Mouse (Mus musculus) regulatory T cell (primary cell): ENCODE measurements at regions not wholly inside any gene's neighbourhood (a gene's known extent, or its start where the extent isn't known, plus 50 kb on each side); places are given as distances from the start of the nearest gene placed in this dataset.

ENCODE experiments used
- in situ Hi-C: fragments of 300-600 bp; cut with MboI, MseI; formaldehyde crosslinking; loops from one replicate; pipeline ENCODE4 v1.15.1; 2025; ENCODE audit warnings: high pct_unique_total_duplicates

DNA sequence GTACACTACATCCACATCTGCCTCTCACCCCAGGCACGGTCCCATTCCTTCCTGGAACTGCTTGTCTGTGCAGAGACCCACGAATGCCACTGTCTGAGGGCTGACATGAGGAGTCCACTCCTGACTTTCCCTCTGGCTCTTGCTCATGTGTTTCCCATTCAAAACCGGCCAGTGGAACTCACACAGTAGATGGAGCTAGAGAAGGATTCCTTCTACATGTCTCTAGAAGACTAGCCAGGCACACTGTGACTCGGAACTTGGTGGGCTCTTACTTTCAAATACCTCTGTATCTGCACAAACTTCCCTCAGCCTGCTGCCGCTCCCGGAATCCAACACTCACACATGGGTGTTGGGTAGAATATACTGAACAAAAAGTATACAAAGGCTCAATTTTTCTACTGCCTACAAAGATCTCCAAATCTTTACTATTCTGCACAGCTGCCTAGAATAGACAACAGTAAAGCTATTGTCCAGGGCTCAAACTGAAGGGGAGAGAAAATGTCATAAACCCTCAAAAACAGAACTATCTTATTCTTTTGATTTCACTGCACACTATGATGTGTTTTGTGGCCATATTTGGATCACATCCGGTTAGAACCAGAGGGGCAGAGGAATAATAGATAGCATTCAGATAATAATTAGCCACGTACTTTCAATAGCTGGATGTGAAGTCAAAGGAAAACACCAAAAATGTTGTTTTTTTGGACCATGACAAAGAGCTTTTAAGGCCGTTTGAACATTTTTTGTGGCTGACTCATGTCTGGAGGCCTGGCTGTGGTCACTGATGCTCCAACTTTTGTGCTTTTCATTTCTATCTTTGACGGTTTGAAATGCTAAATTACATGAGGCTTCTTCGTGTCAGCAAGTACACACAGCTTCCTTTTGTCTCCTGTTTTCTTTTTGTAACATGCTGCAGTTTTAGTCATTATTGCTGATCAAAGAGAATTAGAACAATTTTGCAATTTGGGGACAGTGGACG is 164.3 kb upstream of the Foxd3 start:
- in situ Hi-C loops, result no loop called here

DNA sequence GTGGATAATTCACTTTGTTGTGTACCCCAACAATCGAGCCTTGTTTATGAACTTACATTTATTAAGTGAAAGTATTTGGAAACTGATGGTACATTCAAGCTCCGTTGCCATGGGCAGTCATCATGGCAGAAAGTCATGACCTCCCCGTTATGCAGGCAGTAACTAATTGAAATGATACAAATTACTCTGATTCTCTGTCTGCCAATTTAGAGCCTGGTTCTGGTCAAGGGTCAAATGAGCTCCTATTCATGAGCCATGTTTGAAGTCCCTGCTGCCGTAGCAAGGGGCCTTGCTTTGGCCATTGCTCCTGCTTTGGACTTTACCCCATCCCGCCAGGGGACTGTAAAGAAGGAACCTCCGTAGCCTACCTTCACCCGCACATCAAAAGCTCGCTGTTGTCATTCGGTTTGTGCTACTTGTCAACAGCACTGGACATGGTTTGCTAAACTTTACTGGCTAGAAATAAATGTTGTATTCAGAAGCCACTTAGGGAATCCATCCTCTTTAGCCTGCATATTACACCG is 152.8 kb upstream of the Foxd3 start:
- in situ Hi-C loops, result no loop called here

GRCm38 (mm10) chr4:99511993-99512392 is 144.1 kb upstream of the Foxd3 start:
- in situ Hi-C loops, result no loop called here

GRCm38 (mm10) chr4:99516883-99517282 is 139.2 kb upstream of the Foxd3 start:
- in situ Hi-C loops, result no loop called here

DNA sequence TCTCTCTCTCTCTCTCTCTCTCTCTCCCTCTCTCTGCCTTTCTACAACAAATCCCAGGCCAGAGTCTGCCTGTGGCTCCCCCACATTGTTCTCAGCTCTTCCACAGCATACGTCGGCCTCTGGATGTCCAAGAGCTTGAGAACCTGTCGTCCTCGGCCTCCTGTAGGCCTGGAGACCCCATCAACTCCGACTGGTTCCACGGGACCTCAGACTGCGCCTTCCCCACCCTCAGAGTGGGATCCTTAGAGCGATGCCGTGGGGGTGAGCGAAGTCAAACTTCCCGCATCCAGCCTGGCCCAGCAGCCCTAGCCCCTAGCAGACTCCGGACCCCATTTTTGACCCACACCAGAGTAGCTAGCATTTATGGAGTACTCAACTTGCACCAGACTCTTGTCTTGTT is 128.7 kb upstream of the Foxd3 start:
- in situ Hi-C loops, result no loop called here

- in situ Hi-C loops, result no loop called here
Measured at GRCm38 (mm10) chr4:99544014-99544413, 112.1 kb upstream of the Foxd3 start.

- in situ Hi-C loops, result no loop called here
Measured at GRCm38 (mm10) chr4:99545742-99546141, 110.4 kb upstream of the Foxd3 start.

DNA sequence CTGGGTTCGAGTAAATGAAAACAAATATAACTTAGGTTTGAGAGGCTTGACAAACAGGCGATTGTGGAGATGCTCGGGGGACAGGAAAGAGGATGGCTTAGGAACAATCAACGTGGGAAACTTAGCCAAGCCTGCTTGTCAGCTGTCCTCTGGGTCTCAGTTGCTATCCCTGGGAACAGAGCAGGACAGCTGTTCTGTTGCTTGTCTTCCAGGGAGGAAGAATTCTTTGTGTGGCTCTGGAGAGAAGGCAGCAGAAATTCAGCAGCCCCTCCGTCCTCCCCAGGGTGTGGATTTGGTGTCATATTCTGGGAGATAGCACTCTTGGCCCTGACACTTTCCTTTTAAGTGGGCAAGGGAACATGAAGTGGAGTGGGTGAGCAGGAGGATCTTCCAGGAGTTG is 98.1 kb upstream of the Foxd3 start:
- in situ Hi-C loops, result loop anchor here (5.0 kb wide), 1 partner anchor 454 kb away; no protein-coding TSS in a partner anchor

DNA sequence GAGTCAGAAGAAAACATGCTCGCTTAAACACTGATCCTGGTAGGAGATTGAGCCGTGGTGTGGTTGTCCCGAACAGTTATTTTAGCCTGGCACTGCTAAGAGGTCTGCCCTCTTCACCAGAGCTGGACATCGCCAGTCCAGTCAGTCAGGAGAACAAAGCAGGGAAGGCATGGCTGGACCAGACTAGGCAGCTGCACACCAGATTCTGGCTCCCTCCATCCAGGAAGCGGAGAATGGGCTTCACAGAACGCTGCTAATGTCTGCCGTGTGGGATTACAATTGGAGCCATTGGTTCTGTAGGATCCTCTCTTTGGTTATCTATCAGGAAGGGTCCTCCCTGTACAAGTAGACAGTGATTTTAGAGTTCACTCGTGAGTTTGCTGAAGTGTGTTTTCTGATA is 95.5 kb upstream of the Foxd3 start:
- in situ Hi-C loops, result no loop called here

DNA sequence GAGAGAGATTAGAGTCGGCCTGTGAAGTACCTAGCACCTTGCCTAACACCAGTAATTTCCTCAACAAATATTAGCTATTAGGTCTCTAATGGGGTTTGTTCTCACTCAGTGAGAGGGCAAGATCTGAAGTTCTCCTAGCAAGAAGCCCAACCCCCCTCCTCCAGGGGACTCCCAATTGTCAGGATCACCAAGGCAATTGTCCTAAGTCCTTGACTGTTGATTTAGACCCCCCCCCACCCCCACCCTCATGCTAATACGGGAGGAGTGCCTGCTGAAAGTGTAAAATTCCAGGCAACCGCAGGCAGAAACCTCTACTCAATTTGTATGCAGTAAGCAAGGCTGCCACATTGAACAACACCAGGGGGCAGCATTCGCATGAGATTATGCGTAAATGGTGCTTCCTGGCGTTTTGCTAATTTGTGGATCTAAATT is 94.6 kb upstream of the Foxd3 start:
- in situ Hi-C loops, result no loop called here

- in situ Hi-C loops, result no loop called here
Measured at GRCm38 (mm10) chr4:99565401-99565800, 90.7 kb upstream of the Foxd3 start.

DNA sequence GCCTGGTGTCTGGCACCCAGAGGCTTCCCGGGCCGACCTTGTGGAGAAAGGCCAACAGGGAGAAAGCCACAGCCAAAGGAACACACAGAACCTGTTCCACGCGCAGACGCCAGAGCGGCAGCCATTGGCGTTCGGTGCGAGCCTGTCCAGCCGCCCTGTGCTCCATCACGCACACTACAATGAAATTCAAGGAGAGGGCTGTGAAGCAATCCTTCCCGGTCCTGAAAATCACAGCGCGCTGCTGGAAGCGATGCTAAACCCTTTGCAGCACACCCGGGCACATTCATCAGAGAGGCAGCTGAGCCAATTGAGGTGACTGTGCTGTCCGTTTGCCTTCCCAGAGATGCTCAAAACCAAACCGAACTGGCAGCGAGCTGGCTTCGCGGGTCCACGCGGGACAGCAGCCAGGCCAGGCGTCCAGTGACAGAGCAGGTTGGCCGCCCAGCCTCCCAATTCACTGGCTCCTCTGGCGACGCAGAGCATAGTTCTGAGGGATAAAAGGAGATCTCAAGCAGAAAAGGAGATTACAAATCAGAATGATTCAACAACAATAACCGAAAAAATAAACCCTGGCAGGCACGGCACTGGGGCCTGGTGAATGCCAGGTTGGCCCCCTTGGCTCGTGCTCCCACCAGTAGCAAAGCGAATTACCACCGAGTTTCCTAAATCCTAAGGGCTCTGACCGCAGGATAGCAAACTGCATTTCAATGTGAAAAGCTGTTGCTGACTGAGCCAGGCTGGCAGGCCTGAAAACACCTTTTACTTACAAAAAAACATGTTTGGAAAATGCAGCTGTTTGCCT is 83.1 kb upstream of the Foxd3 start:
- in situ Hi-C loops, result no loop called here

DNA sequence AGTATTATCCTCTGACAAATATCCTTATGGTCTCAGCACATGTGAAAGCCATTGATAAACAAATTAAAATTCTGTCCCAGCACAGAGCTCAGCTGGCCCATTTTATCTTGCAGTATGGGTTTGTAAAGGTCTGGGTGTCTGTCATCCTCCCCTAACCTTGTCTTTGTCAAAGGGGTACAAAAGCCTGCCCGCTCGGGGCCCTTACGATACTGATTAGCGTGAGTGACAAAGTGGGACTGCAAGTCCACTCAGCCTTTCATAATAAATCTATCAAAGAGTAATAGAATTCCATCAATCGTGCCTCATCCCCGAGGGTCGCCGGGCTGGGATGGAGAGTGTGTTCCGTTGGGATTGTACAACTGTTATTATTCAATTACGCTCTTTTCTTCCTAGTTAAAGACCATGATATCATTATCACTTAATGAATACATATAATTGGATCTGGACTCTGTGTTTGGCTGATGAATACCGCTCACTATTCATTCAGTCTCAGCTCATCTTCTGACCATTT is 82.0 kb upstream of the Foxd3 start:
- in situ Hi-C loops, result no loop called here

- in situ Hi-C loops, result no loop called here
Measured at GRCm38 (mm10) chr4:99574984-99575383, 81.1 kb upstream of the Foxd3 start.

GRCm38 (mm10) chr4:99597781-99598180 is 58.3 kb upstream of the Foxd3 start:
- in situ Hi-C loops, result no loop called here

GRCm38 (mm10) chr4:99600741-99601140 is 55.4 kb upstream of the Foxd3 start:
- in situ Hi-C loops, result loop anchor here (10.0 kb wide), 1 partner anchor 824 kb away; no protein-coding TSS in a partner anchor

DNA sequence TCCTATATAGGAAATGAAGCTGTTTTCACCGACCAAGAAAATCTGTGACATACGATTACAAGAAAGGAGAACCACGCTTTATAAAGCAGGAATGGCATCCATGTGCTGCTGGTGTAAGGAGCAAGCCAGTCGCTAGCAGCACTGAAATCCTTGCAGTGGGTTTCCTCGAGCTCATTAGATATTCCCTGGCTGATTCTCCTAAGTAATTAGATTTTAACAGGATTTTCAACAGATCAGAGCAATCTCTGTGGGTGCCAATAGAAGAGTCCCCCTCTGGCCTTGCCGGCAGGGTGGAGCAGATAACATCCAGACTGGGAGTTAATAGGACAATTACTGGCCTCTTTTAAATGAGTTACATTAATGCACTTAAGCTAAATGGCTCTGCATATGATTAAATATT is 54.6 kb upstream of the Foxd3 start:
- in situ Hi-C loops, result loop anchor here (10.0 kb wide), 1 partner anchor 823 kb away; no protein-coding TSS in a partner anchor
